Mouse (Mus musculus): ENCODE results near the gene Gmds.

DNA sequence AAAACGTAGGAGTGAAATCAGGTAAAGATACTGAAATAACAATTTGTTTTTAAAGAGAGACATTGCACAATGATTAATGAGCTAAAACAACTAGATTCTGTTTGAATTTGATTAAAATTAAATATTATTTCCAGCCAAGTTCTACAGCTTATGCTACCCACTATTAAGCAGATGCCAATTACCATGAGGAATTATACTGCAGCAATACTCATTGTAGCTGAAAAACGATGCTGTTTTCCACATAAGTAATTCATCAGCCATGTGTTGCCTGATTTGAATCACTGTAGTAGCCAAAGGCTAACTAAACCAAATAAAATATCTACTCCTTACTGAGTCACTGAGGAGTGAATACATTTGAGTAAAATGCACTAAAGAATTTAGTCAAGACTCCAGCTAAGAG is 180.3 kb downstream of the Gmds start:
- no peak for TF ChIP-seq POLR2A (IDR thresholded peaks at IDR 0.05; ENCODE audit: low read depth, low read length)
- TF ChIP-seq CTCF (IDR thresholded peaks at IDR 0.05; ENCODE audit: extremely low read depth, insufficient read length, insufficient replicate concordance, low read depth, low read length): no peak
